Mouse (Mus musculus) kidney, postnatal 25 days (tissue): ENCODE measurements around the gene Rps6kc1.

ENCODE experiments used
- DNase-seq, 2 experiments: peaks; one replicate each; pipeline ENCODE4 v3.0.0; 2021; ENCODE audit warnings: mixed read lengths in 2 of 2

The Rps6kc1 gene

DNA sequence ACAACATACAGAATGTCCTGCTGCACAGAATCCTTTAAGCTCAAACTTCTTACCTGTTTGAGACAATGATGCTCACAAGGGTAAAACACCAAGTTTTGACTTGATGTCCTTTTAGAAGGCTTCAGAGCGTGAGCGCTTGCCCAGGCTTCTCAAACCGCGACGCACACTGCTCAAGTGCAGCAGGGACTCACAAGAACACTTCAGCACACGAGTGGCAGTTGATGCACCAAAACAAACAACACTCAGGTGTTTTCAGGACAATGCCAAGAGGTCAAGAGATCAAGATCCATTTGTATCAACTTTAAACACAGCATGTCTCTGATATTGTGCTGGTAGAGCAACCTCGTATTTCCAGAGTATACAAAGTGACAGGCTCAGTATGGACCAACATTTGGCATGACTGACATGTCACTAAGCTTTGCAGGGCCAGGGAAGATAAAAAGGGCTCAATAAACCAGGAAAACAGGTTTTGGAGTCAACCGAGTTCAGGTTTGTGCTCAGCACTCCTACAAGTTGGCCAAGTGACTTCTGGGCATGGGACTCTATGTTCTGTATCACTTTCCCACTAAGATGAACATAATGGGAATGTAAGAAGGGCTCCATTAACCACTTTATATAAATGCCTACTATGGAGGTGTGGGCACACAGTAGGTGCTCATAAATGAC, 78.5 kb downstream of the Rps6kc1 start:
- DNase-seq, result no peak

DNA sequence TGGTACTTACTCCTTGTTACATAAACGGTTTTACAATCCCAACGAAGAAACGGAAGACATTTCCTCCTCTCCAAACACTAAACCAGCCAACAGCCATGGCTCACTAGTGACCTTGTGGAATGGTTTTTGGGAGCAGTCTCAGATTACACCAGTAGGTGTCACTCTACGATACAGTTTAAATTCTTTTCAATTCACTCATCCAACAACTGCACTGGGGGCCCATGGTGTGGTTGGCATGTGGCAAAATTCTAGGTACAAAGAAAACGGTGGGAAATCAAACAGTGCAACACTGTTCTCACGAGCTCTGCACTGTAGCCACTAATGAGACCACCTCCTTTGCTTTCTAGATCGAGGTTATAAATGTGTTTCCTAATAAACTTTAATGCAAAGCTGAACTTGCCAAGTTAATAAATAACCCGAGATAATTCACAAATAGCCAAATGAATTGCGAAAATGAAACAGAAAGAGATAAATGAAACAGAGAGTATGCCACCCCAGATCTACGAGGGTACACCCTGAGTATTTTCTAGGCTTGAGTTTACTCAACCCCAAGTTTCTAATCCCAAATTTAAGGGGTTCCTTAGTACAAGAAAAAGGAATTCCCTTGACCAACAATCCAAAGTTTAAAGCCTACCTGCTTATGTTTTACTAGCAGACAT, 79.6 kb downstream of the Rps6kc1 start:
- peak; percentile 55 to 80 for DNase-seq

DNA sequence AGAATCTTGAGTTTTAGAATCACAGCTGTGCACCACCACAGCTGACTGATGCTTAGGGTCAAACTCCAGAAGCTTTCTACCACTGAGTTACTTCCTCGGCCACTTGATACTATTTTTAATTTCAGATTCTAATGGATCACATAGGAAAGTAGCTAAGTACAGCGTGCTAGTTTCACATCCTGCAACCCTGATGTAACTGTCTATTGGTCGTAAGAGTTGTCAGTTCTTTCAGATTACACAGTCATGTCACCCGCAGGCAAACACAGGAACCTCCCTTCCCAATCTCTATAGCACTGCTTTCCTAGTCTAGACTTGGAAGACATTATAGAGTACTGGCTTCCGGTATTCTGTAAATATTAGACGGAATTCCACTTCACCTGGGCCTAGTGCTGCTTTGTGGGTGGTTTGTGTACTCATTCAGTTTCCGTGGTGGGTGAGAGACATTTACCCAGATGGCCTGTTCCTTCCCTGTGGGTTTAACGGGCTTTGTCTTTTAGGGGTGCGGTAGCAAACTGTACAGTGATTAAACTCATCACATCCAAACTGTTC, 85.0 kb downstream of the Rps6kc1 start:
- DNase-seq, result no peak

DNA sequence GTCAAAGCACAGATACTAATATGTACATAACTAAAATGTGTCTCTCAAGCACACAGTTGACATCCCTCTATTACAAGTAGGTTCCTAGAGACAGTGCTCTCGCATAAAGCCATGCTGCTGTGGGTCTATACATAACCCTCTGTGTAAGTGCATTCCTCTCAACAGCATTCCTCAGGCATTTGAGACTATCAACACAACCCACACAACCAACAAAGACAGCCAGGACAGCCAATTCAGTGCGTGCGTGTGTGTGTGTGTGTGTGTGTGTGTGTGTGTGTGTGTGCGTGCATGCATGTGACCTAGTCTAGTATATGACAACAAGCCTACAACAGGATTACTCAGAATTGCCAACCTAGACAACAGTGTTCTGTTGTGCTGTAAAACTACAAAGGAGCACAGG, 87.8 kb downstream of the Rps6kc1 start:
- DNase-seq, result no peak

DNA sequence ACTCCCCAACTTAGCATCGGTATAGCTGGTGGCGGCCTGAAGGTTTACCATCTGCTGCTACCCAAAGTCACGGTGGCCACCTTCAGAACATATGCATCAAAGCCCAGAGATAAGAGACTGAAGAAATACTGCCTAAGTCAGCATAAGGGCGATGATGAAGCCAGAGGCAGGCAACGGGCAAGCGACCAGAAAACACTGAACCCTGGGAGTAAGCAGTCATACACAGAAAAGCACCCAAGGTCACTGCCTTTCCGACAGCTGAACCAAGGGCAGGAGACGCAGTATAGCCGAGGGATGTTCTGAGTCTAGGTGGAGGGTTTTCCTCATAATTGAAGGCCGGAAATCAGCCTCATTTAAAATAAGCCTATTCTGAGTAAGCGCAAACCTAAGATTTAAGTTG, 95.4 kb downstream of the Rps6kc1 start:
- no peak for DNase-seq

DNA sequence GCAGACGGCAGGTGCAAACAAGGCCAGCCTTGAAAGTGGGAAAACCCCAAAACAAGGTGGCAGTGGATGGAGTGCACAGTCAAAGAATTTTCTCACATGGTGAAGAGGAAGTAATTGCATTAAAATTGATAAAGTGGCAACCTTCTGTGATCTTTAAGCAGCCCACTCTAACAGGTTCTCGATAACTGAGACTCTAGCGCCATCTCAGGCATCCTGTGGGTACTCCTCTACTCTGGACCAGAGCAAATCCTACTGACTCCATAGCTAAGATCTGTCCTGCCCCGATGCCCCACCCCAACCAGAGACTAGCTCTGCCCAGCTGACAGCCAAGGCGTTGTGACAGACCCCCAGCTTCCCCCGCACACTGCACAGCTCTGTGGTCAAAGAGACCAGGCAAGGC, 101.2 kb downstream of the Rps6kc1 start:
- peak in 1 of 2 experiments; percentile 18 for DNase-seq

DNA sequence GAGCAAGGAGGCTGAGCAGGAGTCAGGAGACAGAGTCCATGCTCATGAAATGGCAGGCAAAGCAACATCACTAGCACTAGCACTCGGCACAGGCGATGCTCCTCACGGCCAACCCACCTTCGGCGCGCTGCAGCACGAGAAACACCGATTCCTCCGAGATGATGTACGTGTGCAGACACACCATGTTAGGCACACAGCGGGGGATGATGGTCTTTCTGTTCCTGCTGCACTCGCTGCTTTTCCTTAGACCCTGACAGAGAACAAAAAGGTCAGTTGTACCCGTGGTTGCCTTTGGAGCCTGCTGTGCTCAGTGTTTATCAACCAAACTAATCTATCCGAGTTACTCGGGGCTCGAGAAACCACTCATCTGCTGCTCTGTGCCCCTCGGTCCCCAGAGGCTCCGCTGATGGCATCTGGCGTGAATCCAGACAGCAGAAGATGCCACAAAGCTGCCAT, 102.8 kb downstream of the Rps6kc1 start:
- DNase-seq, result peak in 1 of 2 experiments; percentile 26

DNA sequence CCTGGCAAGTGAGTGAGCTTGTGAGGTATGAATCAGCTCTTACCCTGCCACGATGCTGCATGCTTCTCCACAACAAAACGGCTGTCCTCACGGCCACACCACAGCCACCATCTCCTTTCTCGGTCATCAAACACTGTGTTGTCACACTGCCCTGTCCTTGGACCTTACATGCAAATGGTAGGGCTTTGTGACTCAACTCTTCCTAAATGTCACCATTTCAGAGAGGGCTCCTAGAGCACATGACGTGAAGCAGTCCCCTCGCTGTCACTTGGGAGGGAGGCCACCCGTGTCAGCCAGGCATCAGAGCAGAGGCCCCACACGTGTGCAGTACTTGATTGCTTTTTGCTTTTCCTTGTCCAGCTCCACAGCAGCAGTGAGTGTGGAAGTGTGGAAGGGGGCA, 104.8 kb downstream of the Rps6kc1 start:
- peak in 1 of 2 experiments; percentile 24 for DNase-seq

DNA sequence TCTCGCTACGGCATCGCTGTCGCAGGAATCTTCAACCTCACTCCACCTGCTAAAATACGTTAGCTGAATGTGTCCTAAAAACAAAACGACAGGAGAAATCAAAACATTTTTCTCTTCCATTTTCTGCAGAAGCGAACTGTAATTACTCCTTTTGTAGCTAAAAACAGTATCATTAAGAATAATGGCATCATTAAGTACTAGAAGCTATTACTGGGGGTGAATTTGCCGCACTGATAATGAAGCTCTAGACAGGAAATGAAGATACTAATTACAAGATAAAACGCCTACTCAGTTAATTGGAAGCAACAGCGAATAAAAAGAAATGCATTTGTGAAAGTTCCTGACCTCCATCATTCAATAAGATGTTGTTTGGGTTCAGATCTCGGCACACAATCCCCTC, 112.9 kb downstream of the Rps6kc1 start:
- no peak for DNase-seq

DNA sequence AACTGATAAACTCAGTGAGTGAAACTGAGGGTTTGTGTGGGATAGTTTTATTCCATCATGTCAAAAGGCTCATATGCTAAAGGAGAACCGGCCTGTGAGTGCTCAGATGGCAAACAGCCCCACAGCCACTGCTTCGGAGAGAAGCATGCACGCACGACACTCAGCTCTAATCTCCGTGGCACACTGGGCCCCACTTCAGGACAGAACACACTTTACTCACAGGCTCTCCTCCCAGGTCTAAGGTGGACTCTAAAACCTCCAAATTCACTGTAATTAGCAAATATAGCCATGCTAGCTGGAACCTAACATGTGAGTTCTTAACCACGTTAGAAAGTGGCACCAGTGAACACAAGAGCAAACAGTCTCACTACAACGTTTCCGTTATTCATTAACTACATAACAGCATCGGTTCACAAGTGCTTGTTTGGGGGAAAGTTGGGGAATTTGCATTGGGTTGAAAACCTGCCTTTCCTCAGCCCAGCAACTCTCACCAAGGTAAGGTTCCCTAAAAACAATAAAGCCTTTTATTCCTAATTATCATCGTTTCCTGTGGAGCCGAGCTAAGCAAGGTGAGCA, 114.0 kb downstream of the Rps6kc1 start:
- DNase-seq, result no peak

DNA sequence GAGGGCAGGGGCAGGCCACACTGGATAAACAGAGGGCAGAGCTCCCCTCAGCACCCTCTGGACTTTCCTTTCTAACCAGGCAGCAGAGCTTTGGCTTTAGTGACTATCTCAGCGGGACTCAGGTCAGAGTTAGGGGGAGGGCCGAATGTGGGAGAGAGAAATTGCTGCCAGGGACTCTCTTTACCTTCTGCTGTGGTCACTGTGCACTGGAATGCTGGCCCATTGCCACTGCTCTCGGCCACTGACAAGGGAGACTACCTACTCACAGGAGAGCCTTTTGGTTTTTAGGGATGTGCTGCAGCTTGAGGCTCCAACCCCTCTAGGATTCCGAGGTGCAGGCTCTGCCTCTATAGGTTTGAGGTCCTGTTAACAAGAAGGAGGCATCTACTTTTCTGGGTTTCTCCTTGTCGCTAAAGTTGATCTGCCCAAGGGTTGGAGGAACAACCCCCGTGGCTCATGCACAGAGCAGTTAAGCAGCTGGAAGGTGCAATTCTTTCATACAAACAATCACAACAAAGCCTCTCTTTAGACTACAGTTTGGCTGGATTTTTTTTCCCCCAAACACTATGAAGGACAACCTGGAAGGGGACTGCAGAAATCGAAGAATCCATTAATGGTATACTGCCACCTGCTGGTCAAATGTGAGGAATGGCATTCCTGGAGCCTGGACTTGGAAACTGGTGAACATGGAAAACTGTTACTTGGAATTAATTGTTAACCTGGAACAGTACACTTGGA, 114.7 kb downstream of the Rps6kc1 start:
- DNase-seq, result peak; percentile 62 to 64

DNA sequence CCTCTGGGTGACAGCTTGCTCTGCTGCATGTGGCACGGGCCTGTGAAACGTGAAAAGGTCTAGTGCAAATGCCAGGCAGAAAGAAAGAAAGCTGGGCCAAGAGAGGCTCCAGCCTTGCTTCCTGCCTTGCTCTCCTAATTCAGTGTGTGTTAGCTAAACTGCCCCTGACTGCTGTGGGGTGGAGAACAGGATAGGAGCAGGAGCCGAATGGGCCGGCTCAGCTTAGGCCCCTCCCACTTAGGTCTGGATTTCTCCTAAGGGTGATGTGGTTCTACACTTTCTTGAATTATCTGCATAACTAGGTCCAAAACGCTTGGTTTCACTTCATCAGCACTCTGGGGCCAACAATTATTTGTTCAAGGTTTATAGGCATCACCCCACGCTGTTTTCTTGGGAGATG, 119.9 kb downstream of the Rps6kc1 start:
- no peak for DNase-seq

DNA sequence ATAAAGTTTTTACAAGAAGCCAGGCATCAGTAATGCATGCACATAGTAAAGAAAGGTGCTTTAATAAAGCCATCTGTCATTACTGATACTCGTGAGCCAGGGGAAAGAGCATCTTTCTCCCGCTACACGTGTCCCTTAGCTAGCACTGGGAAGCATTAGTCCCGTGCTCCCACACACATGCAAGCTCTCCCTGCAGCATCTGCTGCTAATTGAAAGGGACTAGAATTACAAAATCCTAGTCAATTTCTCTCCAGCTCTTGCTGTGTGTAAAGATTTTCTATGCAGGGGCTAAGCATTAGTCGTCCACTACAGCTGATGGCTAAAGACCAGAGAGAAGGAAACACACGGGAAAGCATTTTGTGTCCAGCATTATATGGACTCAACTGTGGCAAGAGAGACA, 120.8 kb downstream of the Rps6kc1 start:
- no peak for DNase-seq

DNA sequence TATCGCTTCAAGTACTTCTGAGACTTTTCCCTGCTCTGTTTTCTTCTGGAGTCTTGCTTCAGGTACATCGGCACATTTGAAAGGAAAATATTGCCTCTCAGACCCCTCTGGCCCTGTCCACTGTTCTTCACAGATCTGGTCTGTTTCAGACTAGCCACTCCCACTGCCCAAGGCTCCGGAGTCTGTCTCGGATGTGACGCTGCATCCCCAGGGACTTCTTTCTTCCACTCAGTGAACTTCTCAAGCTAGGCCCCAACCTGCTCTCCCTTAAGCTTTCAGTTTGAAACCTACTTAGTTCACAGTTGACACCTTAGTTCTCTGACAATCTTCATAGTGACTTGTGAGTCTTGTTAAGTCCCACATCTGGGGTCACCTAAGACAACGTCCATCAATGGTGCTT, 133.9 kb downstream of the Rps6kc1 start:
- no peak for DNase-seq

DNA sequence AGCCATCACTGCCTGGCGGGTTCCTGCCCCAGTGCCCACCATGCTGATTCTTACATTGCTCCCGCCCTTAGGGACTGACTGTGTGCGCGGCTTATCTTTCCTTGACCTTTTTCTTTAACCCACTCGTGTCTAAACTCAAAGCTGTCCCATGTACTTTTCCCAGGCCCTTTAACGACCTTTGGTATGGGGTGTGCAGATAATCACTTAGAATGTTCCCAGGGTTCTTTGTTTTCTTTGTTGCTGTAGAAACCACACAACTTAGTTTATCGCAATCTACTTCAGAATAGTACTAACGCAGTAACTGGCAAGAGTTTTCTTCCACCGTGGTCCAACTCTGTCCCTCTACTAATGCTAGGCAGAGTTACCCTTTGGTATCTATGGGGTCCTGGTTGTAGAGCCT, 135.3 kb downstream of the Rps6kc1 start:
- DNase-seq, result no peak

DNA sequence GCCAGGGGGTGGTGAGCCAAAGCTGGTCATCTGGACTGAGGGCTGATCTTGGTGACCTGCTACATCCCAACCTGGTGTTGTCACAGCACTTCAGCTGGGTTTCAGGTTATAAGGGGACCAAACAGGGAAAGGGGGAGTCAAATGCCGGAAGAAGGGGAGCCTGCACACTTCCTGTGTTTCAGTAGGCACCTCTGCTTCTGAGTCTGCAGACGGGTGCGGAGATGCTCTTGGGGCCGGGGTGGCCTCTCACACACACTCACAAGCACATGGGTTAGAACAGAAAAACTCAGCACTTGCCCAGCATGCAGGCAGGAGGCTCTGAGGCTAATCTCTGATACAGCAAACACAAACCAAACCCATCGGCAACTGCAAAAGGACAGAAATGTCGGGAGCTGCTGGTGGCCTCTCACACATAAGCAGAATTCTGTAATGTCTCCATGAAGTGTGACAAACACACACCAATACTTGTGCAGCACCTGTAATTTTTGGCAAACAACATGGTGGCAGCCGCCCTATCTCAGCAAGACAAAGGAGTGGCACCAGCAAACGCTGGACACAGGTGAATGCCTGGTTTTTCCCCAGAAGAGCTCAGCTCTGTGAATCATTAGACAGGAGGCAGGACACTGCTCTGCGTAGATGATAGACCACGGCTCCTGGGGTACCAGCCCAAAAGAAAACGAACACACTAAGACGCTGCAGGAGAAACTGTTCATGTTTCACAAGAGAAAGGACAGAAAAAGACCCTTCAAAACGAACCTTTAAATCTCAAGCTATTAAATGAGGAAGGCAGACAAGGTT, 139.3 kb downstream of the Rps6kc1 start:
- peak in 1 of 2 experiments; percentile 15 for DNase-seq

DNA sequence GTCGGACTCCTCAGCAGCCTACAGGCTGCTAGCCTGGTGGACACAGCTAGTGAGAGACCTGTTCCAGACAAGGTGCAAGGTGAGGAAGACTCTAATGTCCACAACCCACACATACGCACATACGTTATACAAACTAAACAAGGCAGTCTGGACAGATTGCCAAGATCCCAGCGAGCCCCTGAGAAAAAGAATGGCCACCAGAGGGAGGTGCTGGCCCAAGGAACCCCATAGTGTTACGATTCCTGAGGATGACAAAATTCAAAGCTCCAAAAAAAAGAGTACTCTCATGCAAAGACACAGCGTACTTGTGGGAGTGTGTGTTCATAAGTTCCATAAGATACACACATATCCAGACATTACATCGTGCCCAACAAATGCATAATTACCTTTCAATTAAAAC, 141.8 kb downstream of the Rps6kc1 start:
- DNase-seq, result no peak

DNA sequence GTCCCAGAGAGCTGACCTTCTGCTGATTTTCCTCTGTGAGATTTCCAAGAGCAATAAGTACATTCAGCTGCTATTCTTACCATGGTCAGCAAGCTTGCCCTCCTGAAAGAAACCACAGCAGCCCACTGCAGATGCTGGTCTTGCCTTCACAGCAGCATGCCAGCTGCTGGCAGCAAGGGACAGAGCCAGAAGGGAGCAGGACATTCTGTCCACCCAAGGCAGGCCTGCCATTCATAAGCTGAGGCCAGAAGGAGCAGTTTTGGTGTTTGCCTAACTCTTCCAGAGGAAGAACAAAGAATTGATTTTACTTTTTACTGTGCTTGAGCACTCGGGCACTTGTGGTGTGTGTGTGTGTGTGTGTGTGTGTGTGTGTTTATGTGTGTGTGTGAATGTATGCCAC, 143.3 kb downstream of the Rps6kc1 start:
- DNase-seq, result no peak

DNA sequence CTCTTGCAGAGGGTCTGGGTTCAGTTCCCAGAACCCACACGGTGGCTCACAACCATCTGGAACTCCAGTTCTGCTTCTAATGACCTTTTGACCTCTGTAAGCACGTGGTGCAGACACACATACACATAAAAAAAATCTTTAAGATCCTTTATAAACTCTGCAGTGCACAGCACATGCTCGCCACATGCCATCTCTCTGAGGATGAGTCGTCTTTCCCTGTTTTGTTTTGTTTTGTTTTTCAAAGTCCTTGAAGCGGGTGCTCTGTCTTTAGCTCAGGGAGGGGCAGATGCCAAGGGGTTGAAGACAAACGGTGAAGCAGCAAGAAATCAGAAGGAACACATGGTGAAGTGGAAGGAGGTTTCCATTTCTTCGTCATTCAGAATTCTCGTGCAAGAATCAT, 143.9 kb downstream of the Rps6kc1 start:
- no peak for DNase-seq

DNA sequence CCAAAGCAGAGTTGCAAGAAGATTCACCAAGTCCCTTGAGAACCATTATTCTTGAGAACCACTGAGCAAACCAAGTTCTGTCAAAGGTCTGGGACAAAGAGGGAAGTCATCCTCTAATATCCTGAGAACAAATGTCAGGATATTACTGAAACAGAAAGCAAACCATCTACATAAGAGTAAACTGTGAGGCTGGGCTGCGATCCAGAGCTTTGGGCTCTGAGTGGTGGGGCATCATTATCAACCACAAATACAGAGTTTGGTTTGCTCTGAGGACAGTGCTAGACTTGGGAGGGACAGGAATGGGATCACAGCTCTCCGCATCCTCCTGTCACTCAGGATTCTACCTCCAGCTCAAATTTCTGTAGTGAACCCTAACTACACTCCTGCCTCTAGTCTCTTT, 144.8 kb downstream of the Rps6kc1 start:
- DNase-seq, result no peak

DNA sequence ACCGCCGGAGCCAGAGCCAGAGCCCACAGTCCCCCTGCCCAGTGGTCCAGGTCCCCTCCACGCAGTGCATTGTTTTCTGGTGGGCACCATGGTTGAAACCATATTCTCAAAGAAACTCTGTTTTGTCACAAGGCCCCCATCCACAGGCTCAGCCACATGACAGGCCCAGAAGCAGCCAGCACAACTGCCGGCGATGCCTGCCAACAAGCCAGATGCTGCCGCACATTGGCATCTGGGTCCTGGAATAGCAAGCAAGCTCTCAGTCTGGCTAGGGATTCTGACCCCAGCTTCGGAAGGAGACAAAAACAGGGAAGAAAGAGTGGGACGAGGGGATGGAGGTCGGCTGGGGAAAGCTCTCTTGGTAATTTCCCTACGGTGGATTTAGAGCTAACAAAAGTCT, 147.8 kb downstream of the Rps6kc1 start:
- DNase-seq, result no peak

DNA sequence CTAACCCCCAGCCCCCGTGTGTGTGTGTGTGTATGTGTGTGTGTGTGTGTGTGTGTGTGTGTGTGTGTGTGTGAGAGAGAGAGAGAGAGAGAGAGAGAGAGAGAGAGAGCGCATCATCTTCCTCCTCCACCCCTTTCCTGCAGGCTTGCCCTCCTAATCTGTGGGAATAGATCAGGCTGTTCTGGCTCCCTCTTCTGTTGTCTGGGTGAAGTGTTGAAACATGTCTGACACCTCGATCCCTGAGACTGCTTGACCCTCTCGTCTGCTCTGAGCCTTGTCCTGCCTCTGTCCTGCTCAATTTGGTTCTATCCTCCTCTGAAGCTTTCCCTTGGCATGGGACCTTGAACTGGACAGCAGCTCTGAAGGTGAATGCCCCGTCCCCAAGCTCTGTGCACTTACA, 149.8 kb downstream of the Rps6kc1 start:
- DNase-seq, result no peak

DNA sequence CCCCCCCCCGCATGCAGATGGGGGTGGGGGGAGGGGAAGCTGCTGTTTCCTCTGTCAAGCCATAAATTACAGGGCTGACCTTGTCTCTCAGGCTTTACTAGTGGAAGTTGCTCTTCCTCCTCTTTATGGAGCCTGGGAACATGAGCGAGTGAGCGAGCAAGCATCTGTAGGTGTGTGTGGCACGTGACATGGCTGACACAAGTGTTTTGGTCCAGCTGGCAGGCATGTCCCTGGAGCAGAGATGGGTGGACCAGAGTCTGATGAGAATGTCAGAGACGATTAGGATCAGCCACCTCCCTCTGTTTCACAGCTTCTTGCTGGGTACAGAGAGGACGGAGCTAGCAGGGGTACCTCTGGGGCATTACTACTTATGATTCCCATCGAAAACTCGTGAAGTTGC, 153.7 kb downstream of the Rps6kc1 start:
- DNase-seq, result no peak
